Mouse (Mus musculus) forebrain, postnatal 0 days (tissue): ENCODE results near the gene Wnt3a. TPM values are rescaled to one million over a fixed set of nuclear protein-coding genes. Genes with fewer than 3 reads are reported as not detected.

Experiments
- ATAC-seq: fragments of 200-750 bp; cut with Nextera tagmentation; 2 replicates; pipeline ENCODE4 v1.8.0; 2017; ENCODE audit warnings: mild to moderate bottlenecking, moderate library complexity
- DNase-seq: peaks from one replicate; pipeline ENCODE4 v3.0.0-alpha.2; 2015
- H3K27ac ChIP-seq: fragments of 300-500 bp; sonication (generic); 2 replicates; pipeline ENCODE4 v1.5.1; 2014; ENCODE audit warnings: low read depth, mild to moderate bottlenecking, antibody characterized with exemption, low read length, moderate library complexity, mixed read lengths
- H3K27me3 ChIP-seq: fragments of 300-500 bp; sonication (generic); 2 replicates; pipeline ENCODE4 v1.6.1; 2014; ENCODE audit warnings: mild to moderate bottlenecking, low read length, mixed read lengths; ENCODE audit not compliant: insufficient read depth
- H3K36me3 ChIP-seq: fragments of 300-500 bp; sonication (generic); 2 replicates; pipeline ENCODE4 v1.6.1; 2014; ENCODE audit warnings: mild to moderate bottlenecking, moderate library complexity; ENCODE audit not compliant: insufficient read depth
- H3K4me1 ChIP-seq: fragments of 300-500 bp; sonication (generic); 2 replicates; pipeline ENCODE4 v1.6.1; 2014; ENCODE audit warnings: antibody characterized with exemption; ENCODE audit not compliant: insufficient read depth
- H3K4me2 ChIP-seq: fragments of 300-500 bp; sonication (generic); 2 replicates; pipeline ENCODE4 v1.6.1; 2014; ENCODE audit warnings: low read depth, mild to moderate bottlenecking, moderate library complexity
- H3K4me3 ChIP-seq: fragments of 300-500 bp; sonication (generic); 2 replicates; pipeline ENCODE4 v1.5.1; 2014; ENCODE audit warnings: low read depth, low read length, mixed read lengths
- H3K9ac ChIP-seq: fragments of 300-500 bp; sonication (generic); 2 replicates; pipeline ENCODE4 v1.6.1; 2014; ENCODE audit warnings: mild to moderate bottlenecking
- H3K9me3 ChIP-seq: fragments of 300-500 bp; sonication (generic); 2 replicates; pipeline ENCODE4 v1.6.1; 2016; ENCODE audit warnings: low read length
- CTCF ChIP-seq: sonication (generic); IDR thresholded peaks from 2 replicates; pipeline ENCODE4 v1.5.1; 2016; ENCODE audit warnings: antibody characterized with exemption, control low read depth, low read depth
- WGBS: fragments of 180-500 bp; shearing (Covaris S2); extraction: QIAGEN DNeasy Blood & Tissue Kit; methylation state at CpG from one replicate; pipeline ENCODE4 v1.1.7; 2014; 5-methylcytosine and 5-hydroxymethylcytosine counted together
- polyA plus RNA-seq: library from polyadenylated mRNA; unstranded; fragments of >200 nt; fragmentation: Nextera tagmentation; extraction: Ambion mirVana; gene quantifications from 2 replicates; pipeline ENCODE4 v1.2.1, GENCODE M21; 2015
- total RNA-seq: library from RNA; depleted of rRNA; stranded (reverse); fragments of >200 nt; gene quantifications from 2 replicates; pipeline ENCODE4 v1.2.3, GENCODE M21; 2014

The Wnt3a gene
- total and polyA plus RNA-seq, 2 experiments from 2014 or later = 0.29 to 0.52 TPM

GRCm38 (mm10) chr11:59226251-59226650 is 64.3 kb downstream of the Wnt3a start:
- Histone ChIP-seq H3K27me3 (no peaks in the 10 kb centered on the region), H3K27ac (no peak overlapping the region), H3K36me3 (no peaks in the 10 kb centered on the region), H3K4me2 (peak overlapping the region; percentile 92), H3K4me3 (peak overlapping the region; percentile 99), H3K9ac (peak overlapping the region; percentile 96; the same call in 1 of the 2 replicates), H3K4me1 (peaks cover 33% of the 10 kb centered on the region), H3K9me3 (no peaks in the 10 kb centered on the region)
- ATAC-seq = no peak
- WGBS = 57% methylated on average over 3 of the region's 3 CpGs
- TF ChIP-seq CTCF = no peak
- no peak for DNase-seq

- DNase-seq (no peak), ATAC-seq (no peak)
- Histone ChIP-seq H3K27me3 (no peaks in the 10 kb centered on the region), H3K4me1 (peaks cover 33% of the 10 kb centered on the region), H3K27ac (no peak overlapping the region), H3K9me3 (no peaks in the 10 kb centered on the region), H3K4me2 (no peak overlapping the region), H3K4me3 (no peak overlapping the region), H3K36me3 (no peaks in the 10 kb centered on the region), H3K9ac (no peak overlapping the region)
- TF ChIP-seq CTCF = no peak
- 83% methylated on average over 2 of the region's 2 CpGs for WGBS
Observed at GRCm38 (mm10) chr11:59225167-59225566, 65.4 kb downstream of the Wnt3a start.

GRCm38 (mm10) chr11:59224470-59224869 is 66.1 kb downstream of the Wnt3a start:
- ATAC-seq = no peak
- Histone ChIP-seq H3K9me3 (no peaks in the 10 kb centered on the region), H3K27ac (no peak overlapping the region), H3K9ac (no peak overlapping the region), H3K4me3 (no peak overlapping the region), H3K4me2 (no peak overlapping the region), H3K4me1 (peaks cover 33% of the 10 kb centered on the region), H3K27me3 (no peaks in the 10 kb centered on the region), H3K36me3 (no peaks in the 10 kb centered on the region)
- DNase-seq = no peak
- WGBS = 71% methylated on average over 2 of the region's 2 CpGs
- TF ChIP-seq CTCF = no peak

- WGBS = 97% methylated on average over 3 of the region's 3 CpGs
- DNase-seq (no peak), ATAC-seq (no peak)
- Histone ChIP-seq H3K36me3 (no peaks in the 10 kb centered on the region), H3K4me2 (no peak overlapping the region), H3K4me1 (peaks cover 33% of the 10 kb centered on the region), H3K4me3 (no peak overlapping the region), H3K27me3 (no peaks in the 10 kb centered on the region), H3K27ac (no peak overlapping the region), H3K9ac (no peak overlapping the region), H3K9me3 (no peaks in the 10 kb centered on the region)
- TF ChIP-seq CTCF = no peak
Observed at GRCm38 (mm10) chr11:59224025-59224424, 66.5 kb downstream of the Wnt3a start.

GRCm38 (mm10) chr11:59222306-59222705 is 68.2 kb downstream of the Wnt3a start:
- no peaks in the 10 kb centered on the region for H3K36me3 ChIP-seq
- H3K9me3 ChIP-seq = no peaks in the 10 kb centered on the region
- H3K4me2 ChIP-seq = no peak overlapping the region
- DNase-seq = no peak
- H3K4me3 ChIP-seq = no peak overlapping the region
- TF ChIP-seq CTCF = no peak
- 91% methylated on average over 4 of the region's 4 CpGs for WGBS
- no peak overlapping the region for H3K27ac ChIP-seq
- no peak for ATAC-seq
- H3K27me3 ChIP-seq = no peaks in the 10 kb centered on the region
- H3K4me1 ChIP-seq = peaks cover 27% of the 10 kb centered on the region
- no peak overlapping the region for H3K9ac ChIP-seq

- no peak for TF ChIP-seq CTCF
- H3K4me1 ChIP-seq = peaks cover 24% of the 10 kb centered on the region
Observed at GRCm38 (mm10) chr11:59221604-59222003, 68.9 kb downstream of the Wnt3a start.

GRCm38 (mm10) chr11:59219064-59219463 is 71.5 kb downstream of the Wnt3a start:
- Histone ChIP-seq H3K27ac (no peak overlapping the region), H3K9me3 (no peaks in the 10 kb centered on the region), H3K9ac (no peak overlapping the region), H3K27me3 (no peaks in the 10 kb centered on the region), H3K36me3 (no peaks in the 10 kb centered on the region), H3K4me1 (0 out of 2 replicates have a peak, but pooled peaks cover 7% of the 10 kb centered on the region), H3K4me2 (no peak overlapping the region), H3K4me3 (no peak overlapping the region)
- TF ChIP-seq CTCF = peak; percentile 50
- ATAC-seq (no peak), DNase-seq (no peak)

More at GRCm38 (mm10) chr11:59221604-59222003, 68.9 kb downstream of the Wnt3a start:
- Histone ChIP-seq H3K4me3 (no peak overlapping the region), H3K27me3 (no peaks in the 10 kb centered on the region), H3K4me2 (no peak overlapping the region), H3K9ac (no peak overlapping the region), H3K27ac (no peak overlapping the region), H3K36me3 (no peaks in the 10 kb centered on the region), H3K9me3 (no peaks in the 10 kb centered on the region)
- DNase-seq (no peak), ATAC-seq (no peak)
